8 mouse cellular contexts compared by ENCODE assay signal in genomic region chr10:62886799-62887591, GRCm38 (mm10). TPM values are rescaled to one million over a fixed set of nuclear protein-coding genes. Genes with fewer than 3 reads are reported as not detected.
A peak's percentile ranks its signal among the peaks of the same experiment; 100 is the strongest.
DNase-seq lines count a peak whose midpoint lies in the region; ATAC-seq and TF ChIP-seq lines count a peak whose summit lies in the region.

No protein-coding gene starts in this region.

- TF ChIP-seq POLR2A in small intestine, adult 2 months (IDR thresholded peaks at IDR 0.05; ENCODE audit: low read depth, low read length): no peak

- no peaks in the 10 kb centered on the region for H3K9me3 ChIP-seq in heart, embryonic 13.5 days
- H3K9me3 ChIP-seq in kidney, embryonic 15.5 days (replicated peaks): no peaks in the 10 kb centered on the region

- H3K79me2 ChIP-seq in C2C12 (ENCODE audit: control insufficient read depth, insufficient read depth): no peaks in the 10 kb centered on the region

- peak overlapping the region; percentile 88 for H3K9ac ChIP-seq in heart, embryonic 13.5 days
- peak overlapping the region; percentile 51 for H3K9ac ChIP-seq in kidney, embryonic 15.5 days

- H3K27me3 ChIP-seq in C2C12 (ENCODE audit: control insufficient read depth, insufficient read depth, insufficient read length): no peaks in the 10 kb centered on the region
- no peaks in the 10 kb centered on the region for H3K27me3 ChIP-seq in heart, embryonic 13.5 days (replicated peaks)
- H3K27me3 ChIP-seq in kidney, embryonic 15.5 days: peaks cover 3% of the 10 kb centered on the region; the same call in 1 of the 2 replicates
- H3K27me3 ChIP-seq in small intestine, adult 2 months (ENCODE audit: control insufficient read depth, insufficient read depth, low read length): peaks cover 8% of the 10 kb centered on the region

- DNase-seq in adrenal gland, adult 18-20 months (ENCODE audit: low spot score in 2 of 2): peak; percentile 29 to 43
- peak; percentile 92 for DNase-seq in embryo, embryonic 9.5 days (ENCODE audit: extremely low spot score)
- peak; percentile 74 to 76 for DNase-seq in lung, postnatal 4 days

- H3K36me3 ChIP-seq in C2C12 (ENCODE audit: control insufficient read depth, insufficient read depth): no peaks in the 10 kb centered on the region
- H3K36me3 ChIP-seq in heart, embryonic 13.5 days: no peaks in the 10 kb centered on the region
- no peaks in the 10 kb centered on the region for H3K36me3 ChIP-seq in kidney, embryonic 15.5 days
- H3K36me3 ChIP-seq in small intestine, adult 2 months (ENCODE audit: control insufficient read depth, insufficient read depth, low read length): no peaks in the 10 kb centered on the region

- no peaks in the 10 kb centered on the region for H3K79me3 ChIP-seq in C2C12 (ENCODE audit: low read depth)

- peaks cover 12% of the 10 kb centered on the region for H3K4me1 ChIP-seq in heart, embryonic 13.5 days
- H3K4me1 ChIP-seq in kidney, embryonic 15.5 days: peaks cover 9% of the 10 kb centered on the region
- no peaks in the 10 kb centered on the region for H3K4me1 ChIP-seq in small intestine, adult 2 months (ENCODE audit: control insufficient read depth, insufficient read depth, insufficient read length, low read length)

- H3K4me3 ChIP-seq in C2C12 (ENCODE audit: insufficient read depth, poor library complexity, severe bottlenecking): peak overlapping the region; percentile 26
- H3K4me3 ChIP-seq in heart, embryonic 13.5 days: peak overlapping the region; percentile 80
- H3K4me3 ChIP-seq in kidney, embryonic 15.5 days (replicated peaks): peak overlapping the region; percentile 66
- peak overlapping the region; percentile 66 for H3K4me3 ChIP-seq in small intestine, adult 2 months (ENCODE audit: low read depth, low read length)

- peak; percentile 78; the same call in 1 of the 2 replicates for ATAC-seq in heart, embryonic 13.5 days (ENCODE audit: extremely low read depth, insufficient number of reproducible peaks, low FRiP score, low TSS enrichment)
- peak; percentile 93 for ATAC-seq in kidney, embryonic 15.5 days (replicated peaks; ENCODE audit: low FRiP score)
- no peak for ATAC-seq in activated CD4-positive, CD25-positive, alpha-beta regulatory T cell, adult 4 months

- peak overlapping the region; percentile 98 for H3K4me2 ChIP-seq in heart, embryonic 13.5 days
- peak overlapping the region; percentile 97 for H3K4me2 ChIP-seq in kidney, embryonic 15.5 days

- H3ac ChIP-seq in C2C12 (ENCODE audit: control insufficient read depth, insufficient read length, low read depth): peak overlapping the region; percentile 66

- WGBS in heart, embryonic 13.5 days: under 1% methylated on average over 56 of the region's 56 CpGs
- WGBS in kidney, embryonic 15.5 days: under 1% methylated on average over 56 of the region's 56 CpGs
- 1% methylated on average over 56 of the region's 56 CpGs for WGBS in small intestine, adult 2 months

- H3K27ac ChIP-seq in heart, embryonic 13.5 days (replicated peaks): peak overlapping the region; percentile 71
- H3K27ac ChIP-seq in kidney, embryonic 15.5 days: peak overlapping the region; percentile 57
- H3K27ac ChIP-seq in small intestine, adult 2 months (ENCODE audit: insufficient read depth, low read depth, low read length): no peak overlapping the region

- no peak for TF ChIP-seq CTCF in C2C12 (IDR thresholded peaks at IDR 0.05; ENCODE audit: control insufficient read depth, insufficient read depth, insufficient read length)
- TF ChIP-seq CTCF in small intestine, adult 2 months (IDR thresholded peaks at IDR 0.05; ENCODE audit: extremely low read depth, insufficient read length, insufficient replicate concordance, low read depth, low read length): no peak

TF ChIP-seq in C2C12, 6 proteins besides CTCF, POLR2A, EP300 and RAD21:
- no peak for TF ChIP-seq CEBPB (IDR thresholded peaks at IDR 0.05; ENCODE audit: low read depth)
- no peak for TF ChIP-seq MYOD1 (IDR thresholded peaks at IDR 0.05; ENCODE audit: control insufficient read depth, insufficient read length, low read depth)
- no peak for TF ChIP-seq USF1 (IDR thresholded peaks at IDR 0.05; ENCODE audit: low read depth)
- no peak for TF ChIP-seq MYOG (IDR thresholded peaks at IDR 0.05; ENCODE audit: control insufficient read depth, extremely low read depth, insufficient read length)
- TF ChIP-seq MAX (IDR thresholded peaks at IDR 0.05): no peak
- TF ChIP-seq FOSL1 (IDR thresholded peaks at IDR 0.05; ENCODE audit: insufficient read depth, low read length, poor library complexity, severe bottlenecking): no peak

RNA-seq across cellular contexts. Expression of gene Tet1, which starts 21.8 kb away (rescaled TPM):
- polyA plus RNA-seq in C2C12 (2012; fragmentation: generic; extraction: Trizol): 0.29 TPM
- total RNA-seq in adrenal gland, adult 18-20 months (2021): 1 to 10 TPM; 1.4 to 1.7 TPM
- 21.8 and 24.0 TPM in 2 replicates for polyA plus RNA-seq in heart, embryonic 13.5 days (2015; fragmentation: Nextera tagmentation; extraction: Ambion mirVana)
- polyA plus RNA-seq in kidney, embryonic 15.5 days (2015; fragmentation: Nextera tagmentation; extraction: Ambion mirVana): 28.5 and 32.9 TPM in 2 replicates
- 0.23 and 0.38 TPM in 2 replicates for polyA plus RNA-seq in small intestine, adult 2 months (2012; rRNA removed)
- polyA plus RNA-seq in activated CD4-positive, CD25-positive, alpha-beta regulatory T cell, adult 4 months (2017; shearing (Covaris generic)): 1 to 10 TPM; 5.1 to 6.3 TPM

RNA-seq across cellular contexts. Expression of gene Slc25a16, which starts 33.4 kb away (rescaled TPM):
- polyA plus RNA-seq in C2C12 (2012; fragmentation: generic; extraction: Trizol): 3.6 TPM
- 10 to 100 TPM; 29.6 to 42.8 TPM for total RNA-seq in adrenal gland, adult 18-20 months (2021)
- 11.5 and 11.7 TPM in 2 replicates for polyA plus RNA-seq in heart, embryonic 13.5 days (2015; fragmentation: Nextera tagmentation; extraction: Ambion mirVana)
- polyA plus RNA-seq in kidney, embryonic 15.5 days (2015; fragmentation: Nextera tagmentation; extraction: Ambion mirVana): 15.0 and 15.8 TPM in 2 replicates
- polyA plus RNA-seq in small intestine, adult 2 months (2012; rRNA removed): 25.3 and 31.0 TPM in 2 replicates
- 1 to 10 TPM; 3.2 to 3.5 TPM for polyA plus RNA-seq in activated CD4-positive, CD25-positive, alpha-beta regulatory T cell, adult 4 months (2017; shearing (Covaris generic))

RNA-seq across cellular contexts. Expression of gene Dna2, which starts 59.8 kb away (rescaled TPM):
- 5.7 TPM for polyA plus RNA-seq in C2C12 (2012; fragmentation: generic; extraction: Trizol)
- 1 to 10 TPM in 1 of 2 experiments, under 1 TPM in 1; 0.70 to 1.0 TPM for total RNA-seq in adrenal gland, adult 18-20 months (2021)
- 15.4 and 16.2 TPM in 2 replicates for polyA plus RNA-seq in heart, embryonic 13.5 days (2015; fragmentation: Nextera tagmentation; extraction: Ambion mirVana)
- polyA plus RNA-seq in kidney, embryonic 15.5 days (2015; fragmentation: Nextera tagmentation; extraction: Ambion mirVana): 20.8 and 22.2 TPM in 2 replicates
- polyA plus RNA-seq in small intestine, adult 2 months (2012; rRNA removed): 1.4 and 3.0 TPM in 2 replicates
- 1 to 10 TPM; 4.6 to 5.2 TPM for polyA plus RNA-seq in activated CD4-positive, CD25-positive, alpha-beta regulatory T cell, adult 4 months (2017; shearing (Covaris generic))

Comparison
In these comparisons a context has a peak if more than half of its experiments do, and no peak if none do; other contexts are left out.
1. H3K4me3 ChIP-seq: peak in every context shown above with its lines; median percentile 80 in heart, embryonic 13.5 days; 66 in kidney, embryonic 15.5 days; 66 in small intestine, adult 2 months; 26 in C2C12.
2. DNase-seq: peak in every context shown above with its lines; median percentile 92 in embryo, embryonic 9.5 days; 75 in lung, postnatal 4 days; 36 in adrenal gland, adult 18-20 months.